Mouse (Mus musculus): ENCODE measurements around the gene Sema3a. TPM values are rescaled to one million over a fixed set of nuclear protein-coding genes. Genes with fewer than 3 reads are reported as not detected.

The Sema3a gene
- total RNA-seq, 4 experiments from 2014 or later, result 0.70 to 1.8 (median 1.1) TPM

GRCm38 (mm10) chr5:13318728-13319429 is 193.7 kb downstream of the Sema3a start:
- DNase-seq (ENCODE audit: low spot score in 2 of 2), result no peak

- DNase-seq (ENCODE audit: low spot score in 2 of 2), result no peak
Measured at GRCm38 (mm10) chr5:13320138-13320537, 194.9 kb downstream of the Sema3a start.

- DNase-seq (ENCODE audit: low spot score in 2 of 2), result no peak
Measured at GRCm38 (mm10) chr5:13327281-13327680, 202.1 kb downstream of the Sema3a start.

- DNase-seq (ENCODE audit: low spot score in 2 of 2), result no peak
Measured at GRCm38 (mm10) chr5:13331412-13331811, 206.2 kb downstream of the Sema3a start.

DNA sequence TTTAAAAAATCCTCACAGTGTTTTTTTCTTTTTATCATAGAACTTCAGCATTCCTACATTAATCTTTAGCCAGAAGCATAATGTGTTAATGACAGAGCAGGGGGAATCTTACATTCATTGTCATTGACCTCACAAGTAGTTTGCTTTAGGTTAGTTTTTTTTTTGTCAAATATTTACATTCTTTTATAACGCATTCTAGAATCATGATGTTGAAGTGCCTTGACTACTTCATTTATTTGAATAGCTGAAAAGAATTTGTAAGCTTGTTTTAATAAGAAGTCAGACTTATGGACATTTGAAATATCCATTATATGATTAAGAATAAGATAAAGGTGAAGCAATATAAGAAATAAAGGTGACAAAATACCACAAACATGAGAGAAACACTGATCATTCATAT is 212.5 kb downstream of the Sema3a start:
- no peak for DNase-seq (ENCODE audit: low spot score in 2 of 2)

GRCm38 (mm10) chr5:13347068-13347467 is 221.9 kb downstream of the Sema3a start:
- no peak for DNase-seq (ENCODE audit: low spot score in 2 of 2)

DNA sequence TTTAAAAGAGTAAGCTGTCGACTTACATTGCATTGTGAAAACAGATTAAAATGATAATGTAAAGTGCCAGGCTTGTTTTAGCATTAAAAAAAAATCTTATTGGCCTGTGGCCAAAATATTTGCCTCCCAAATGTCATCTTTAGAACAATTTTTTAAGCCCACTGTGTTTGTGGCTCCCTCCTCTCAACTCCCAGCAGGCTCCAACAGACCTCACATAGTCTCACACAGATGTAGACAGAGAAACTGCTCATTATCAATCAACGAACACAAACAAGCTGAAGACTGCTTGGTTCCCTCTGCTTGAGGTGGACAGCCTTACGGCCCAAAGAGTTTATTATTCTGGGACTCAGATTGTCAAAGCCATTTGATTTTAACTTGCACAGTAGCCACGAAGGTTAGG is 226.4 kb downstream of the Sema3a start:
- DNase-seq (ENCODE audit: low spot score in 2 of 2), result no peak

DNA sequence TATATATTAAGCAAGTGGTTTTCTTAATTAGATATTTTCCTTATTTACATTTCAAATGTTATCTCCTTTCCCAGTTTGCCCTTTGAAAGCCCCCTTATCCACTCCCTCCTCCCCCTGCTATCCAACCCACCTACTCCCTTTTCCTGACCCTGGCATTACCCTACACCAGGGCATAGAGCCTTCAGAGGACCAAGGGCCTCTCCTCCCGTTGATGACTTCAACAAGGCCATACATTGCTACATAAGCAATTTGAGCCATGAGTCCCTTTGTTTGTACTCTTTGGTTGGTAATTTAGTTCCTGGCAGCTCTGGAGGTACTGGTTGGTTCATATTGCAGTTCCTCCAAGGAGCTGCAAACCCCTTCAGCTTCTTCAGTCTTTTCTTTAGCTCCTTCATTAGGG is 227.8 kb downstream of the Sema3a start:
- no peak for DNase-seq (ENCODE audit: low spot score in 2 of 2)

DNA sequence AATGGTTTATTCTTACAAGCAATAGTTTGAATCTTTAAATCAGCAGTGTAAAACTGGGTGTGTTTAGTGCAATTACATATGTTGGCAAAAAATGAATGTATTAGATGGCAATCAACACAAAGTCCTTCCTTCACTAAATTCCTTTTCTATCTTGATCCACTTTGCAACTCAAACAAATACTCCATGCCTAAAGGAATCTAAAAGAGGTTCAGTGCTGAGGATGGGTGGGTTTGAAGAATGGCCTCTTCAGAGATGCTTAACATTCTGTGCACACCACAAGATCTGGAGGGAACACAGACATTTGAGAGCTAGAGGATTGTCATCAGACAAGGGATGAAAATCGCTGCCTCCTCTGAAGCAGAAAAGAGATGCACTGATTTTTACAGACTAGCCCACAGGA is 228.3 kb downstream of the Sema3a start:
- no peak for DNase-seq (ENCODE audit: low spot score in 2 of 2)

DNA sequence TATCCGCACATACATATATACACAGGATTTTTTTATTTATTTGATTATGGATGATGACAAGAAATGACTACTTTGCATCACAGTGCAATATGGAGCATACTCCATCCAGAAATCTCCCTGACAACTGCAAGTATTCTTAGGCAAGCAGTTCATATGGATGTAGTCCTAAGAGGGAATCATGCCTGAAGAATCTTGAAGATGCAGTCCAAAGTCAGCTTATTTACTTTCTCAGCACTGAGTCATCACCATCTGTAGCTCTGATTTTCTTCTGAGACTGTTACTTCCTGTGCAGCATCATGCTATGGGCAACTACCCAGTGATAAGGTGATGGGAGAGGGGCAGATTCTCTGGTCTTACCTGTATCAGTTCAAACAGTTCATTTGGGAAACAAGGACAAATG is 229.7 kb downstream of the Sema3a start:
- DNase-seq (ENCODE audit: low spot score in 2 of 2), result no peak

- no peak for DNase-seq (ENCODE audit: low spot score in 2 of 2)
Measured at GRCm38 (mm10) chr5:13358770-13359169, 233.6 kb downstream of the Sema3a start.

GRCm38 (mm10) chr5:13360711-13361110 is 235.5 kb downstream of the Sema3a start:
- no peak for DNase-seq (ENCODE audit: low spot score in 2 of 2)

DNA sequence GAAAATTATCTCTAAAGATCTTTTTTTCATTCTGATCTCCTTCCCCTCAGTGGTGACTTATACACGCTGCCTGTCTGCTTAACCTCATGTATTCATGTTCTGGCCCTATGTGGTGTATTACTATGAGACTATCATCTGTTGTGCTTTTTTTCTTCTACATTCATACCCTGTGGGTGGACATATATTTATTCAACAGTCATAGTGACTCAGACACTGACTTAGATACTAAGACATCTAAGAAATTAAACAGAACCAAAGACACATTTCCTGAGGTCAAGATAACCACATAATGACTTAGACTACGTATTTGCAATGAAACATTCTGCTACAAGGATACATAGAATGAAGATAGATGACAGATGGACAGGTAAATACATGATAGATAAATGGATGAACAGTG is 239.9 kb downstream of the Sema3a start:
- DNase-seq (ENCODE audit: low spot score in 2 of 2), result no peak

GRCm38 (mm10) chr5:13379223-13379622 is 254.0 kb downstream of the Sema3a start:
- no peak for DNase-seq (ENCODE audit: low spot score in 2 of 2)

GRCm38 (mm10) chr5:13384047-13384446 is 258.8 kb downstream of the Sema3a start:
- DNase-seq (ENCODE audit: low spot score in 2 of 2), result no peak

GRCm38 (mm10) chr5:13384714-13385113 is 259.5 kb downstream of the Sema3a start:
- no peak for DNase-seq (ENCODE audit: low spot score in 2 of 2)

- DNase-seq (ENCODE audit: low spot score in 2 of 2), result no peak
Measured at GRCm38 (mm10) chr5:13386603-13387002, 261.4 kb downstream of the Sema3a start.

DNA sequence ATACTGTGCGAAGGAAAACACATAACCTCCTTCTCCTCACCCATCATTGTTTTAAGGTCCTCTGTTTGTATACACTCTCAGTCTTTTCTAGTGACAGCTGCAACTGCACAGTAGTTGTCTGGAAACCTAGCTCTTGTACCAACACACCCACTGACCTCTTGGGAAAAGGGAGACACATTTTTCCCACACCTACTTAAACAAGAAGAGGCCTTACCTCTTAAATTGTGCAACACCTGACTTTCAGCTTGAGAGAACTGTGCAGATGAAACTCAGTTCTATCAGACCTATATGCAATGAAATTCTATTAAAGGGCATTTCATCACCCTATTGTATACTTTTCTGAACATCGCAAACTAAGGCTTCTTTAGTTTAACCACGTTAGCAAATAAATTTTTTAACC is 262.5 kb downstream of the Sema3a start:
- no peak for DNase-seq (ENCODE audit: low spot score in 2 of 2)

GRCm38 (mm10) chr5:13389995-13390394 is 264.8 kb downstream of the Sema3a start:
- no peak for DNase-seq (ENCODE audit: low spot score in 2 of 2)

- DNase-seq (ENCODE audit: low spot score in 2 of 2), result no peak
Measured at GRCm38 (mm10) chr5:13405432-13405831, 280.2 kb downstream of the Sema3a start.

DNA sequence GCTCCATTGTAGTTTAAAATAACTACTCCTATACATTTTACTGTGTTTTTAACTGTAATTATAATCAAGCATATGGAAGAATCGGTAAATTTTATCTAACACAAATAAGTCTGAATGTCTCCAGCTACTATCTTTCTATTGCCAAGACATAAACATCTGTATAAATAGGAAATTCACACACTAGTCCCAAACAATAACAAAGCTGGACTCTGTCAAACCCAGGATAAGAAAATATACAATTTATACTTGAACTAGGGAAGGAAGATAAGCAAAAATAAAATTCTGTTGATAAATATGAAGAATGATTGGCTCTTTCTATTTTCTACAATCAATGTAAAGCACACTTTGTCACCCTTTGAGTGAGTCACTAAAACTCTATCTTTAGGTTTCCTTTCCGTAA is 280.9 kb downstream of the Sema3a start:
- no peak for DNase-seq (ENCODE audit: low spot score in 2 of 2)

- no peak for DNase-seq (ENCODE audit: low spot score in 2 of 2)
Measured at GRCm38 (mm10) chr5:13411920-13412319, 286.7 kb downstream of the Sema3a start.

DNA sequence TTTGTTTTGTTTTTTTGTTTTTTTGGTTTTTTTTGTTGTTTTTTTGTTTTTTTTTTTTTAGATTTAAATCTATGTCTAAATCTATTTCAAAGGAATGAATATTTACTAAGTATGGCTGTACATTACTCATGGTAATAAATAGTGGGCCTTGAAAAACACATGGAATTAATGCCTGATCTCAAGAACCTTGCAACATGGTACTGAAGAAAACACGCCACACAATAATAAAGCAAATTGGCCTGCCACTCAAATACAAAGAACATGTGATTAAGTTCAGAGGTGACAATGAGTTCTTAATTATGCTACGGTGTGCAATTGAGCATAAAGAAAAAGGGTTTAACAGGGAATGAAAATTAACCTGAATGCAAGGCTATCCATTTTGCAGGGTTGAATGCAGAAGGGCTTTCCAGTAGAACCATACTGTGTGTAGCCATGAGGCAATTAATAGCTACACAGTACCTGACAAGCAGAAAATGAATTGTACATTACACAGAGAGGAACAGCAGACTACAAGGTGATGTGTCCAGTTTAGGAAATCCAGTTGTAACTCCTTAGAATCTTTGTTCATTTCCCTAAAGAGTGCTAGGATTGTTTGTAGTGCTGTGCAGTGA is 288.8 kb downstream of the Sema3a start:
- DNase-seq (ENCODE audit: low spot score in 2 of 2), result no peak

Data from gastrocnemius, adult 8-10 months (tissue).